10 mouse cellular contexts compared by ENCODE assay signal in the genomic region with DNA sequence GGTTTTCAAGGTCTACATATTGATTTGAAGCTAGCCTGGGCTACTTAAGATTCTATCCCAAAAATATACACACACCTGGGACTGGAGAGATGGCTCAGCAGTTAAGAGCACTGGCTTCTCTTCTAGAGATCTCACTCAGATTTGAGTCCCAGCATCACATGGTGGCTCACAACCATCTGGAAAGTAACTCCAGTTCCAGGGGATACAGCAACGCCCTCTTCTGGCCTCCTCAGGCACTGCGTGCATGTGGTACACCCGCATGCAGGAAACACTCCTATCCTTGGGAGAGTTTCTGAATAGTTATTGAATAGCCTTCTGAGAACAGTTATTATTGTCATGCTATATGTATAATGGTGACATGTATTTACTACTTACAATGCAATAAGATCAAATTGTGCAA. TPM values are rescaled to one million over a fixed set of nuclear protein-coding genes. Genes with fewer than 3 reads are reported as not detected.
DNase-seq lines count a peak whose midpoint lies in the region; ATAC-seq and TF ChIP-seq lines count a peak whose summit lies in the region.
"Had no signal": no experiment of that assay in that cellular context is flagged by ENCODE, and none has a peak within 500 bp of the region (broad histone marks: within the 10 kb centered on the region; RNA-seq: fewer than 3 reads in every experiment).

No protein-coding gene starts in this region.

- no peak overlapping the region for H3K9ac ChIP-seq in forebrain, postnatal 0 days
- H3K9ac ChIP-seq in forebrain, embryonic 16.5 days (replicated peaks; ENCODE audit: low read depth, low read length), result no peak overlapping the region
- H3K9ac ChIP-seq in liver, postnatal 0 days (replicated peaks), result no peak overlapping the region
- H3K9ac ChIP-seq in liver, embryonic 12.5 days, result no peak overlapping the region
- H3K9ac ChIP-seq: forebrain, embryonic 15.5 days; midbrain, embryonic 15.5 days had no signal

- TF ChIP-seq CTCF in forebrain, postnatal 0 days (IDR thresholded peaks at IDR 0.05; ENCODE audit: low read depth), result peak; percentile 33; the same call in 1 of the 2 replicates
- TF ChIP-seq CTCF in liver, postnatal 0 days (IDR thresholded peaks at IDR 0.05; ENCODE audit: low read depth), result peak; percentile 48
- TF ChIP-seq CTCF in bone marrow, adult 2 months (IDR thresholded peaks at IDR 0.05; ENCODE audit: control insufficient read depth, insufficient read depth, low read length), result 0 out of 2 replicates have a peak, but pooled peaks have one; percentile 9

- H3K27ac ChIP-seq in forebrain, postnatal 0 days (ENCODE audit: low read depth, low read length), result no peak overlapping the region
- no peak overlapping the region for H3K27ac ChIP-seq in forebrain, embryonic 16.5 days (ENCODE audit: low read length)
- no peak overlapping the region for H3K27ac ChIP-seq in liver, postnatal 0 days (ENCODE audit: low read depth)
- no peak overlapping the region for H3K27ac ChIP-seq in liver, embryonic 12.5 days
- H3K27ac ChIP-seq in bone marrow, adult 2 months (ENCODE audit: control insufficient read depth, insufficient read depth, low read depth, low read length, poor library complexity), result no peak overlapping the region
- H3K27ac ChIP-seq: forebrain, embryonic 15.5 days; midbrain, embryonic 15.5 days had no signal

- H3K4me3 ChIP-seq in forebrain, postnatal 0 days (ENCODE audit: low read depth, low read length), result no peak overlapping the region
- H3K4me3 ChIP-seq in forebrain, embryonic 16.5 days (replicated peaks; ENCODE audit: low read length), result no peak overlapping the region
- H3K4me3 ChIP-seq in liver, postnatal 0 days (ENCODE audit: low read depth, low read length), result no peak overlapping the region
- H3K4me3 ChIP-seq in liver, embryonic 12.5 days, result no peak overlapping the region
- H3K4me3 ChIP-seq in bone marrow, adult 2 months (replicated peaks; ENCODE audit: control insufficient read depth, low read depth, low read length), result no peak overlapping the region
- H3K4me3 ChIP-seq: forebrain, embryonic 15.5 days; midbrain, embryonic 15.5 days had no signal

- DNase-seq in forebrain, postnatal 0 days, result no peak
- no peak for DNase-seq in liver, postnatal 0 days
- DNase-seq in 416B (ENCODE audit: low read depth), result peak; percentile 52
- DNase-seq in urinary bladder, postnatal 4 days (ENCODE audit: low spot score in 2 of 2), result no peak
- no peak for DNase-seq in layer of hippocampus, postnatal 14 days (ENCODE audit: low spot score in 2 of 2)

- H3K4me1 ChIP-seq in forebrain, postnatal 0 days (ENCODE audit: insufficient read depth), result no peaks in the 10 kb centered on the region
- H3K4me1 ChIP-seq in forebrain, embryonic 16.5 days (replicated peaks; ENCODE audit: control insufficient read depth, insufficient read depth, low read length), result no peaks in the 10 kb centered on the region
- H3K4me1 ChIP-seq in liver, postnatal 0 days (ENCODE audit: insufficient read depth), result 0 out of 2 replicates have a peak, but pooled peaks cover 2% of the 10 kb centered on the region
- H3K4me1 ChIP-seq in liver, embryonic 12.5 days, result peaks cover 9% of the 10 kb centered on the region
- H3K4me1 ChIP-seq in bone marrow, adult 2 months (ENCODE audit: control insufficient read depth, insufficient read depth, low read length), result no peaks in the 10 kb centered on the region; the same call in 1 of the 2 replicates
- H3K4me1 ChIP-seq: midbrain, embryonic 15.5 days had no signal

- no peak for ATAC-seq in forebrain, postnatal 0 days
- no peak for ATAC-seq in forebrain, embryonic 16.5 days
- no peak for ATAC-seq in liver, postnatal 0 days
- ATAC-seq in liver, embryonic 12.5 days, result no peak
- ATAC-seq: forebrain, embryonic 15.5 days; midbrain, embryonic 15.5 days had no signal

- TF ChIP-seq POLR2A in bone marrow, adult 2 months (IDR thresholded peaks at IDR 0.05; ENCODE audit: borderline replicate concordance, control insufficient read depth, low read depth, low read length), result no peak

- WGBS in forebrain, postnatal 0 days, result 62% methylated on average over 3 of the region's 3 CpGs
- 65% methylated on average over 3 of the region's 3 CpGs for WGBS in forebrain, embryonic 16.5 days
- WGBS in liver, postnatal 0 days (ENCODE audit: insufficient replicate concordance), result 68% methylated on average over 3 of the region's 3 CpGs
- 54% methylated on average over 3 of the region's 3 CpGs for WGBS in liver, embryonic 12.5 days (ENCODE audit: insufficient replicate concordance)
- WGBS in bone marrow, adult 2 months, result 63% methylated on average over 3 of the region's 3 CpGs

- H3K4me2 ChIP-seq in forebrain, postnatal 0 days (ENCODE audit: low read depth), result no peak overlapping the region
- no peak overlapping the region for H3K4me2 ChIP-seq in forebrain, embryonic 16.5 days (ENCODE audit: low read length)
- H3K4me2 ChIP-seq in liver, postnatal 0 days (ENCODE audit: low read depth, low read length), result no peak overlapping the region
- H3K4me2 ChIP-seq in liver, embryonic 12.5 days, result no peak overlapping the region
- H3K4me2 ChIP-seq: midbrain, embryonic 15.5 days had no signal

- H3K9me3 ChIP-seq in forebrain, postnatal 0 days (ENCODE audit: low read length), result no peaks in the 10 kb centered on the region
- no peaks in the 10 kb centered on the region for H3K9me3 ChIP-seq in forebrain, embryonic 16.5 days (ENCODE audit: control insufficient read depth, low read length)
- H3K9me3 ChIP-seq in liver, postnatal 0 days (ENCODE audit: low read length), result no peaks in the 10 kb centered on the region
- H3K9me3 ChIP-seq in liver, embryonic 12.5 days (replicated peaks), result no peaks in the 10 kb centered on the region
- H3K9me3 ChIP-seq: forebrain, embryonic 15.5 days; midbrain, embryonic 15.5 days had no signal

- no peaks in the 10 kb centered on the region for H3K27me3 ChIP-seq in forebrain, postnatal 0 days (ENCODE audit: insufficient read depth, low read length)
- H3K27me3 ChIP-seq in forebrain, embryonic 16.5 days (replicated peaks; ENCODE audit: control insufficient read depth, insufficient read depth, low read length), result no peaks in the 10 kb centered on the region
- no peaks in the 10 kb centered on the region for H3K27me3 ChIP-seq in liver, postnatal 0 days (ENCODE audit: insufficient read depth, low read length)
- H3K27me3 ChIP-seq in liver, embryonic 12.5 days (replicated peaks), result peaks cover 12% of the 10 kb centered on the region; the same call in 1 of the 2 replicates
- H3K27me3 ChIP-seq: forebrain, embryonic 15.5 days; midbrain, embryonic 15.5 days had no signal

- no peak for TF ChIP-seq EP300 in liver, postnatal 0 days (IDR thresholded peaks at IDR 0.05; ENCODE audit: low read depth)

- peaks cover 51% of the 10 kb centered on the region for H3K36me3 ChIP-seq in forebrain, postnatal 0 days (ENCODE audit: insufficient read depth)
- peaks cover 14% of the 10 kb centered on the region for H3K36me3 ChIP-seq in forebrain, embryonic 16.5 days (ENCODE audit: control insufficient read depth, insufficient read depth)
- no peaks in the 10 kb centered on the region for H3K36me3 ChIP-seq in liver, postnatal 0 days (replicated peaks; ENCODE audit: insufficient read depth, low read length)
- H3K36me3 ChIP-seq in liver, embryonic 12.5 days, result no peaks in the 10 kb centered on the region

RNA-seq across cellular contexts. Expression of a gene that starts 29.5 kb away (rescaled TPM):
- total RNA-seq in forebrain, postnatal 0 days (2014; rRNA removed), result 107 and 113 TPM in 2 replicates
- 66.1 and 66.6 TPM in 2 replicates for polyA plus RNA-seq in forebrain, postnatal 0 days (2015; fragmentation: Nextera tagmentation; extraction: Ambion mirVana)
- polyA plus RNA-seq in forebrain, embryonic 16.5 days (2015; fragmentation: Nextera tagmentation; extraction: Ambion mirVana), result 92.5 and 106 TPM in 2 replicates
- polyA plus RNA-seq in liver, postnatal 0 days (2015; fragmentation: Nextera tagmentation; extraction: Ambion mirVana), result 0.73 and 0.89 TPM in 2 replicates
- polyA plus RNA-seq in liver, embryonic 12.5 days (2016; fragmentation: Nextera tagmentation; extraction: Ambion mirVana), result 1.5 and 1.7 TPM in 2 replicates
- polyA plus RNA-seq in bone marrow, adult 2 months (2011; ENCODE audit: insufficient read depth, insufficient read length, low replicate concordance, missing spikeins), result 4.3 and 7.6 TPM in 2 replicates
- 10 to 100 TPM; 44.5 to 46.6 TPM for total RNA-seq in layer of hippocampus, postnatal 14 days (2021)
